Mouse (Mus musculus): ENCODE measurements around the gene Cygb. TPM values are rescaled to one million over a fixed set of nuclear protein-coding genes. Genes with fewer than 3 reads are reported as not detected.

The Cygb gene
- polyA plus RNA-seq, 1 experiment from 2014 or later = 2.1 TPM

DNA sequence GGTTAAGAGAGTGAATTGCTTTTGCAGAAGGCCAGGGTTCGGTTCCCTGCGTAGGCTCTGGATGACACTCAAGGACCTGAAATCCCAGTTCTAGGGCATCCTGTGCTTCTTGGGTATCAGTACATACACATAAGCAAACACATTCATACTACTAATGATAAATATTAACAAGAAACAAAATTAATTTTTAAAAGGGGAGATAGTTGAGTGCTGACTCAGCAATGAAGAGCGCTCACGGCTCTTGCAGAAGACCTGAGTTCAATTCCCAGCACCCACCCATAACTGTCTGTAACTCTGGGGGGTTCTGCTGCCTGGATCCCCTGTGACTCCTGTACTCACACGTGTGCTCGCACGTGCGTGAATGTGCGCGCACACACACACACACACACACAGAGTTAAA lies 35.5 kb upstream of the Cygb start:
- no peak for ATAC-seq (ENCODE audit: low FRiP score)
- Histone ChIP-seq H3K27me3 (ENCODE audit: control insufficient read depth, insufficient read depth, low read length) (peaks cover 15% of the 10 kb centered on the region), H3K4me3 (ENCODE audit: low read depth, low read length) (no peak overlapping the region), H3K9ac (ENCODE audit: low read length) (no peak overlapping the region), H3K27ac (ENCODE audit: low read depth, low read length) (no peak overlapping the region), H3K4me1 (ENCODE audit: control insufficient read depth, insufficient read depth, low read length) (peaks cover 9% of the 10 kb centered on the region), H3K4me2 (no peak overlapping the region), H3K9me3 (ENCODE audit: control insufficient read depth, low read length) (no peaks in the 10 kb centered on the region), H3K36me3 (ENCODE audit: control insufficient read depth, insufficient read depth, low read length) (no peaks in the 10 kb centered on the region)
- 98% methylated on average over 10 of the region's 10 CpGs for WGBS
- no peak for DNase-seq (ENCODE audit: low spot score, missing footprints)

GRCm38 (mm10) chr11:116687897-116688296 lies 33.8 kb upstream of the Cygb start:
- Histone ChIP-seq H3K4me3 (ENCODE audit: low read depth, low read length) (no peak overlapping the region), H3K9ac (ENCODE audit: low read length) (no peak overlapping the region), H3K27ac (ENCODE audit: low read depth, low read length) (no peak overlapping the region), H3K4me1 (ENCODE audit: control insufficient read depth, insufficient read depth, low read length) (peaks cover 5% of the 10 kb centered on the region; the same call in 1 of the 2 replicates), H3K27me3 (ENCODE audit: control insufficient read depth, insufficient read depth, low read length) (peaks cover under 1% of the 10 kb centered on the region; the same call in 1 of the 2 replicates), H3K4me2 (no peak overlapping the region), H3K36me3 (ENCODE audit: control insufficient read depth, insufficient read depth, low read length) (no peaks in the 10 kb centered on the region), H3K9me3 (ENCODE audit: control insufficient read depth, low read length) (no peaks in the 10 kb centered on the region)
- DNase-seq (ENCODE audit: low spot score, missing footprints) (no peak), ATAC-seq (ENCODE audit: low FRiP score) (no peak)
- WGBS = 77% methylated on average over 8 of the region's 8 CpGs

DNA sequence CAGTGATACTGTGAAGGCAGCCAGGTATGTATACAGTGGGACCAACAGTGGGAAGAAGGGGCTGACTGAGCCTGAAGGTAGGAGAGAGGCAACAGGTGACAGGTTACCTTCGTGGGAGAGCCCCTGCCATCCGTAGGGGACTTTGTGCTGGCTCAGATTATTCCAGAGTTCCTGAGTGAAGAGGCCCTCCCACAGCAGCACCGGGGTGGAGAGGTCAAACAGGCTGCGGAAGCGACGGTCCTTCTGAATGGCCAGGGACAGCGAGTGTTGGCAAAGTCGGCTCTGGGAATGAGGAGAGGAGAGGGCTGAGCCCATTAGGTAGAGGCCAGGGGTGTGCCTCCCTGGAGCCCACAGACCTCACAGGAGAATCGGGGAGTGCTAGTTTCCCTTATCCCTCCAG lies 31.6 kb upstream of the Cygb start:
- DNase-seq (ENCODE audit: low spot score, missing footprints) = no peak
- H3K4me3 ChIP-seq (ENCODE audit: low read depth, low read length) = no peak overlapping the region
- H3K9me3 ChIP-seq (ENCODE audit: control insufficient read depth, low read length) = no peaks in the 10 kb centered on the region
- no peaks in the 10 kb centered on the region for H3K4me1 ChIP-seq (ENCODE audit: control insufficient read depth, insufficient read depth, low read length)
- H3K9ac ChIP-seq (ENCODE audit: low read length) = no peak overlapping the region
- no peaks in the 10 kb centered on the region for H3K27me3 ChIP-seq (ENCODE audit: control insufficient read depth, insufficient read depth, low read length)
- WGBS = 78% methylated on average over 9 of the region's 9 CpGs
- no peak for ATAC-seq (ENCODE audit: low FRiP score)
- no peak overlapping the region for H3K4me2 ChIP-seq
- H3K36me3 ChIP-seq (ENCODE audit: control insufficient read depth, insufficient read depth, low read length) = no peaks in the 10 kb centered on the region
- H3K27ac ChIP-seq (ENCODE audit: low read depth, low read length) = no peak overlapping the region

DNA sequence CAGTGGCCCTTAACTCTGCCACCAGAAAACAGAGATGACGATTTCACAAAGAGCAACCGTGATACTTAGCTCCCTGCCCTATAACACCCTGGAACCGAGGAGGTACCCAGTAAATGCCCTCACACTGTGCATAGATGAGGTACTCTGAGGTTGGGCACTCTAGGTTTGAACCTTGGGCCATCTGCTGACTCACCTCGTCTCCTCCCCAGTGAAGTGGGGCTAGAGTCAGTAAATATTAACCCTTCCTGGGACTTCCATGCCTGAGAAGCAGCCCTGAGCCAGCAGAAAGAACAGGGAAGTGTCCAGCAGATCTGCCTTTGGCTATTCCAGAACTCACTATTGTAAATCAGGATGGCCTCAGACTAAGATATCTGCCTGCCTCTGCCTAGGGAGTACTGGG lies 29.7 kb upstream of the Cygb start:
- Histone ChIP-seq H3K4me2 (no peak overlapping the region), H3K27me3 (ENCODE audit: control insufficient read depth, insufficient read depth, low read length) (no peaks in the 10 kb centered on the region), H3K36me3 (ENCODE audit: control insufficient read depth, insufficient read depth, low read length) (no peaks in the 10 kb centered on the region), H3K9ac (ENCODE audit: low read length) (no peak overlapping the region), H3K27ac (ENCODE audit: low read depth, low read length) (no peak overlapping the region), H3K4me1 (ENCODE audit: control insufficient read depth, insufficient read depth, low read length) (no peaks in the 10 kb centered on the region), H3K9me3 (ENCODE audit: control insufficient read depth, low read length) (no peaks in the 10 kb centered on the region), H3K4me3 (ENCODE audit: low read depth, low read length) (no peak overlapping the region)
- DNase-seq (ENCODE audit: low spot score, missing footprints) (no peak), ATAC-seq (ENCODE audit: low FRiP score) (no peak)
- WGBS = 89% methylated on average over 4 of the region's 4 CpGs

GRCm38 (mm10) chr11:116682501-116683144 lies 28.5 kb upstream of the Cygb start:
- H3K4me3 ChIP-seq (ENCODE audit: low read depth, low read length) = no peak overlapping the region
- no peak overlapping the region for H3K4me2 ChIP-seq
- no peaks in the 10 kb centered on the region for H3K27me3 ChIP-seq (ENCODE audit: control insufficient read depth, insufficient read depth, low read length)
- no peak overlapping the region for H3K9ac ChIP-seq (ENCODE audit: low read length)
- H3K4me1 ChIP-seq (ENCODE audit: control insufficient read depth, insufficient read depth, low read length) = no peaks in the 10 kb centered on the region
- DNase-seq (ENCODE audit: low spot score, missing footprints) (no peak), ATAC-seq (ENCODE audit: low FRiP score) (no peak)
- peaks cover 2% of the 10 kb centered on the region; the same call in 1 of the 2 replicates for H3K36me3 ChIP-seq (ENCODE audit: control insufficient read depth, insufficient read depth, low read length)
- H3K9me3 ChIP-seq (ENCODE audit: control insufficient read depth, low read length) = no peaks in the 10 kb centered on the region
- H3K27ac ChIP-seq (ENCODE audit: low read depth, low read length) = no peak overlapping the region
- 83% methylated on average over 14 of the region's 14 CpGs for WGBS

DNA sequence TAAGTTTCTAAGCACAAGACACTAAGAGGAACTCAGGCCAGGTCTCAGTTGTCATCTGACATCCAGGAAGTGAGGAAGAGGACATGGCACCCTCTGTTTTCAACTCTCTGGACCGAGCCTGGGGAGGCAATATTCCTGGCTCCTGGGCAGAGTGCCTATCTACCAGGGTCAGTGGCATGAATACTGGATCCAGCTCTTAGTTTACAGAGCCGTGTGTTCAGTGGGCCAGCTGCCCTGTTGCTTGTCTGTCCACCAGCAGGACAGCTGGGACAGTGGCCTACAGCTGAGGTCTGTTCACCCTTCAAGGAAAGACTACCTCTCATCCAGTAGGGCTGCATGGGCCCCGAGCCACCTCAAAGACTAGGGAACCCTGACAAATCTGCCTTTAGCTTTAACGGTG lies 27.0 kb upstream of the Cygb start:
- H3K4me3 ChIP-seq (ENCODE audit: low read depth, low read length) = no peak overlapping the region
- 84% methylated on average over 4 of the region's 4 CpGs for WGBS
- no peak overlapping the region for H3K27ac ChIP-seq (ENCODE audit: low read depth, low read length)
- DNase-seq (ENCODE audit: low spot score, missing footprints) (no peak), ATAC-seq (ENCODE audit: low FRiP score) (no peak)
- no peak overlapping the region for H3K4me2 ChIP-seq
- H3K4me1 ChIP-seq (ENCODE audit: control insufficient read depth, insufficient read depth, low read length) = no peaks in the 10 kb centered on the region
- H3K27me3 ChIP-seq (ENCODE audit: control insufficient read depth, insufficient read depth, low read length) = no peaks in the 10 kb centered on the region
- no peak overlapping the region for H3K9ac ChIP-seq (ENCODE audit: low read length)
- no peaks in the 10 kb centered on the region for H3K9me3 ChIP-seq (ENCODE audit: control insufficient read depth, low read length)
- peaks cover 10% of the 10 kb centered on the region for H3K36me3 ChIP-seq (ENCODE audit: control insufficient read depth, insufficient read depth, low read length)

- Histone ChIP-seq H3K27ac (ENCODE audit: low read depth, low read length) (no peak overlapping the region), H3K4me2 (no peak overlapping the region), H3K4me1 (ENCODE audit: control insufficient read depth, insufficient read depth, low read length) (no peaks in the 10 kb centered on the region), H3K36me3 (ENCODE audit: control insufficient read depth, insufficient read depth, low read length) (peaks cover 14% of the 10 kb centered on the region), H3K9me3 (ENCODE audit: control insufficient read depth, low read length) (no peaks in the 10 kb centered on the region), H3K4me3 (ENCODE audit: low read depth, low read length) (no peak overlapping the region), H3K27me3 (ENCODE audit: control insufficient read depth, insufficient read depth, low read length) (no peaks in the 10 kb centered on the region), H3K9ac (ENCODE audit: low read length) (no peak overlapping the region)
- no peak for DNase-seq (ENCODE audit: low spot score, missing footprints)
- ATAC-seq (ENCODE audit: low FRiP score) = no peak
- WGBS = 81% methylated on average over 24 of the region's 24 CpGs
Observed at GRCm38 (mm10) chr11:116680321-116681091, 26.4 kb upstream of the Cygb start.

- Histone ChIP-seq H3K4me2 (no peak overlapping the region), H3K27ac (ENCODE audit: low read depth, low read length) (no peak overlapping the region), H3K4me3 (ENCODE audit: low read depth, low read length) (no peak overlapping the region), H3K9me3 (ENCODE audit: control insufficient read depth, low read length) (no peaks in the 10 kb centered on the region), H3K9ac (ENCODE audit: low read length) (no peak overlapping the region), H3K27me3 (ENCODE audit: control insufficient read depth, insufficient read depth, low read length) (no peaks in the 10 kb centered on the region), H3K4me1 (ENCODE audit: control insufficient read depth, insufficient read depth, low read length) (no peaks in the 10 kb centered on the region), H3K36me3 (ENCODE audit: control insufficient read depth, insufficient read depth, low read length) (peaks cover 24% of the 10 kb centered on the region)
- no peak for ATAC-seq (ENCODE audit: low FRiP score)
- WGBS = 95% methylated on average over 6 of the region's 6 CpGs
- no peak for DNase-seq (ENCODE audit: low spot score, missing footprints)
Observed at GRCm38 (mm10) chr11:116679148-116679547, 25.0 kb upstream of the Cygb start.

DNA sequence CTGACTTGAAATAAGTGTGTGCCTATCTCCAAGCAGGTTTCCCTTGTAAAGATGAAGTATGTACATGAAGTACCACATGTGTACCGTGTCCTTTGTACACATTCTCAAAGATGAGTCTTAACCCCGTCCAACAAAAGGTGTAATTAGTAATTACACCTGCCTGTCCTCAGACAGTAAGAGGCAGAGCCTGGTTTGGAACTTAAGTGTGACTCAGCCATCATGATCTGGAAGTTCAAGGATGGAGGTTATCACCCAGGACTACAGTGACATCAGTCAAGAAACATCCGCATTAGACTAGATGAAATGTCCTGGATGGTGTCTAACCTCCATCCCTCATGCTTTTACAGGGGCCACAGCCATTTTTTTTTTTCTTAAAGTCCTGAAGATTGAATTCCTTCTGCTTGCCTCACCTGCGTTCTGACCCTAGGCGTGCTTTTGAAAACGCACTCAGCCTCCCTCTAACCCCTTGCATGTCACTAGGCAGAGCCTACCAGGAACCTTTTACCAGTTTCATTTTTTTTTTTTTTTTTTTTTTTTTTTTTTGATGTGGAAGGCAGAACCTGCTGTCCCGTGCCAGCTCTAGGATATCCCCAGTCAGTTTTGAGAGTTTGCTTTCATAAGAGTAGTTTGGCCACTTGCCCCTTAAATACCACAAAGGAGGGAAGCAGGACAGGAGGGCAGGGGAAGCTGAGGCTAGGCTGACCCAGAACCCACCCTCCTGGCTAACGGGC lies 23.8 kb upstream of the Cygb start:
- no peak overlapping the region for H3K4me3 ChIP-seq (ENCODE audit: low read depth, low read length)
- H3K27me3 ChIP-seq (ENCODE audit: control insufficient read depth, insufficient read depth, low read length) = no peaks in the 10 kb centered on the region
- 91% methylated on average over 8 of the region's 8 CpGs for WGBS
- no peak overlapping the region for H3K27ac ChIP-seq (ENCODE audit: low read depth, low read length)
- no peak for DNase-seq (ENCODE audit: low spot score, missing footprints)
- no peaks in the 10 kb centered on the region for H3K9me3 ChIP-seq (ENCODE audit: control insufficient read depth, low read length)
- peaks cover 4% of the 10 kb centered on the region for H3K4me1 ChIP-seq (ENCODE audit: control insufficient read depth, insufficient read depth, low read length)
- no peak for ATAC-seq (ENCODE audit: low FRiP score)
- peaks cover 28% of the 10 kb centered on the region for H3K36me3 ChIP-seq (ENCODE audit: control insufficient read depth, insufficient read depth, low read length)
- H3K4me2 ChIP-seq = no peak overlapping the region
- no peak overlapping the region for H3K9ac ChIP-seq (ENCODE audit: low read length)

Data from midbrain, embryonic 11.5 days (tissue).